Comparison of ENCODE assay signal across 24 mouse cellular contexts in the genomic region with DNA sequence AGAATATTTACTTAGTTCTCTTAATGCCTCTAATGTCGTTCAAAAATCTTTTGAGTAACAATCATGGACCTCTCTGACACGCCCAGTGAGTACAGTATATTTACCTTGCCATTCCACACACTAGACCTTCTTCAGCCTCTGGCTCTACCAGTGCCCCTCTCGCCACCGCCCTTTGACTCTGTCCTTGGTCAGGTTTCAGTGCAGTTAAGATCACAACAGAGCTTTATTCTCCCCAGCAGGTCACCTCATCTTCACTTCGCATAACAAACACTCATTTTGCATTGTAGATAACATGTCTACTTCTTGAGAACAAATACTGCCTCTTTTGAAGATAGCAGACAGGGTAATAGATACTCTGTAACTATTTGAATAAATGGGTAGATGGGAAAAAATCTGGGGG.
"Had no signal": no experiment of that assay in that cellular context is flagged by ENCODE, and none has a peak within 500 bp of the region (broad histone marks: within the 10 kb centered on the region; RNA-seq: fewer than 3 reads in every experiment).

No protein-coding gene starts in this region.

- H3K9me3 ChIP-seq: heart, embryonic 10.5 days; heart, embryonic 12.5 days; hindbrain, embryonic 10.5 days; hindbrain, embryonic 12.5 days; intestine, embryonic 15.5 days; limb, embryonic 13.5 days; limb, embryonic 15.5 days had no signal

- H3K36me3 ChIP-seq: heart, embryonic 10.5 days; heart, embryonic 12.5 days; hindbrain, embryonic 10.5 days; hindbrain, embryonic 12.5 days; intestine, embryonic 15.5 days; limb, embryonic 13.5 days; limb, embryonic 15.5 days had no signal

- H3K9ac ChIP-seq: heart, embryonic 12.5 days; hindbrain, embryonic 12.5 days; hindbrain, embryonic 14.5 days; intestine, embryonic 15.5 days; limb, embryonic 13.5 days; limb, embryonic 15.5 days had no signal

- H3K4me1 ChIP-seq: heart, embryonic 10.5 days; heart, embryonic 12.5 days; hindbrain, embryonic 12.5 days; intestine, embryonic 15.5 days; limb, embryonic 15.5 days had no signal

- ATAC-seq: hindbrain, embryonic 16.5 days; inflammation-experienced regulatory T-cells, adult 6 months; intestine, embryonic 15.5 days; intestine, postnatal 0 days had no signal

- H3K27ac ChIP-seq: gastrocnemius, adult 2 months; heart, embryonic 10.5 days; hindbrain, embryonic 10.5 days; hindbrain, embryonic 12.5 days; hindbrain, embryonic 14.5 days; intestine, embryonic 15.5 days; layer of hippocampus, adult 2 months; limb, embryonic 13.5 days; limb, embryonic 15.5 days had no signal

- DNase-seq: gastrocnemius, adult 2 months; gastrocnemius, postnatal 10 days; gastrocnemius, postnatal 25 days; heart, adult 18-20 months; heart, postnatal 10 days; heart, postnatal 4 days; kidney, adult 18-20 months; kidney, adult 8-10 months; kidney, postnatal 10 days; kidney, postnatal 25 days; kidney, postnatal 4 days; left cerebral cortex, postnatal 4 days had no signal

- H3K4me3 ChIP-seq: gastrocnemius, adult 2 months; heart, embryonic 10.5 days; heart, embryonic 12.5 days; hindbrain, embryonic 10.5 days; hindbrain, embryonic 12.5 days; intestine, embryonic 15.5 days; layer of hippocampus, adult 2 months; limb, embryonic 13.5 days; limb, embryonic 15.5 days had no signal

- H3K4me2 ChIP-seq: heart, embryonic 12.5 days; hindbrain, embryonic 12.5 days; hindbrain, embryonic 14.5 days; intestine, embryonic 15.5 days; limb, embryonic 13.5 days; limb, embryonic 15.5 days had no signal
